ENCODE assay signal across 9 mouse cellular contexts in genomic region chr2:121587523-121588308, GRCm38 (mm10).
DNase-seq lines count a peak whose midpoint lies in the region; ATAC-seq lines count a peak whose summit lies in the region.
"Had no signal": no experiment of that assay in that cellular context is flagged by ENCODE, and none has a peak within 500 bp of the region (broad histone marks: within the 10 kb centered on the region; RNA-seq: fewer than 3 reads in every experiment).

No protein-coding gene starts in this region.

- peak overlapping the region; percentile 28; the same call in 1 of the 2 replicates for H3K9ac ChIP-seq in embryonic facial prominence, embryonic 14.5 days (ENCODE audit: low read depth, low read length)
- no peak overlapping the region for H3K9ac ChIP-seq in liver, embryonic 16.5 days (ENCODE audit: low read depth, low read length)

- H3K9me3 ChIP-seq in embryonic facial prominence, embryonic 14.5 days (ENCODE audit: control insufficient read depth, low read length) = no peaks in the 10 kb centered on the region
- H3K9me3 ChIP-seq in liver, embryonic 16.5 days (replicated peaks; ENCODE audit: control insufficient read depth, low read length) = no peaks in the 10 kb centered on the region

- H3K4me2 ChIP-seq in embryonic facial prominence, embryonic 14.5 days (ENCODE audit: low read depth, low read length) = no peak overlapping the region; the same call in 1 of the 2 replicates
- no peak overlapping the region for H3K4me2 ChIP-seq in liver, embryonic 16.5 days (ENCODE audit: low read depth, low read length)

- peak; percentile 40 for DNase-seq in adrenal gland, adult 2 months
- no peak for DNase-seq in adrenal gland, adult (ENCODE audit: inconsistent age in 2 of 2, low spot score in 1 of 2)
- DNase-seq in MEL-GATA-1-ER (ENCODE audit: extremely low read depth, low read depth) = peak; percentile 33
- DNase-seq in embryonic facial prominence, embryonic 14.5 days (ENCODE audit: low spot score) = peak; percentile 81
- no peak for DNase-seq in right cerebral cortex, postnatal 14 days
- DNase-seq in natural killer cell, adult 2 months (ENCODE audit: low spot score in 2 of 2) = no peak
- DNase-seq in right cerebral cortex, postnatal 10 days (ENCODE audit: low spot score in 2 of 2) = no peak

- no peak overlapping the region for H3K27ac ChIP-seq in embryonic facial prominence, embryonic 14.5 days (replicated peaks; ENCODE audit: low read depth, low read length)
- H3K27ac ChIP-seq in liver, embryonic 16.5 days (ENCODE audit: low read length) = no peak overlapping the region

- H3K4me1 ChIP-seq in embryonic facial prominence, embryonic 14.5 days (ENCODE audit: control insufficient read depth, insufficient read depth, low read length) = peaks cover 13% of the 10 kb centered on the region
- peaks cover 6% of the 10 kb centered on the region for H3K4me1 ChIP-seq in liver, embryonic 16.5 days (ENCODE audit: control insufficient read depth, low read depth, low read length)

- H3K27me3 ChIP-seq in embryonic facial prominence, embryonic 14.5 days (replicated peaks; ENCODE audit: control insufficient read depth, insufficient read depth, low read length) = no peaks in the 10 kb centered on the region
- no peaks in the 10 kb centered on the region for H3K27me3 ChIP-seq in liver, embryonic 16.5 days (ENCODE audit: control insufficient read depth, insufficient read depth, low read depth, low read length)

- peak; percentile 82 for ATAC-seq in embryonic facial prominence, embryonic 14.5 days (ENCODE audit: low read depth)
- ATAC-seq in liver, embryonic 16.5 days (ENCODE audit: low read depth) = peak; percentile 30; the same call in 1 of the 2 replicates

- H3K36me3 ChIP-seq in embryonic facial prominence, embryonic 14.5 days (ENCODE audit: control insufficient read depth, insufficient read depth, low read length) = no peaks in the 10 kb centered on the region
- H3K36me3 ChIP-seq in liver, embryonic 16.5 days (ENCODE audit: control insufficient read depth, insufficient read depth) = no peaks in the 10 kb centered on the region

- no peak overlapping the region for H3K4me3 ChIP-seq in embryonic facial prominence, embryonic 14.5 days (ENCODE audit: low read depth, low read length)
- no peak overlapping the region for H3K4me3 ChIP-seq in liver, embryonic 16.5 days (ENCODE audit: low read depth, low read length)
- H3K4me3 ChIP-seq: erythroblast, embryonic 14.5 days had no signal

- WGBS in embryonic facial prominence, embryonic 14.5 days = 20% methylated on average over 12 of the region's 12 CpGs
- WGBS in liver, embryonic 16.5 days (ENCODE audit: insufficient replicate concordance) = 15% methylated on average over 12 of the region's 12 CpGs

Comparison
In these comparisons a context has a peak if more than half of its experiments do, and no peak if none do; other contexts are left out.
1. DNase-seq: peak in adrenal gland, adult 2 months (single experiment), MEL-GATA-1-ER (single experiment) and embryonic facial prominence, embryonic 14.5 days (single experiment); none in adrenal gland, adult (0 of 2), right cerebral cortex, postnatal 14 days (single experiment), natural killer cell, adult 2 months (0 of 2) and right cerebral cortex, postnatal 10 days (0 of 2).